Mouse (Mus musculus) hindlimb bud, embryonic 11.5 days (tissue): ENCODE results near the gene Ypel2.
"Not testable (repeated sequence)": the region's sequence is repeated elsewhere in the genome, so short reads cannot be mapped to it uniquely, and the experiment has no call there.

ENCODE experiments used
- DNase-seq: peaks from one replicate; pipeline ENCODE4 v3.0.0-alpha.2; 2012; ENCODE audit warnings: low read depth, low spot score; ENCODE audit errors: extremely low spot score

Gene Ypel2

GRCm38 (mm10) chr11:86993041-86994037, at the start of gene Ypel2:
Ypel2 (minus strand) TSS chr11:86993707.
- peak; percentile 57 for DNase-seq

- DNase-seq: no peak
Measured at GRCm38 (mm10) chr11:87043052-87043451, 49.5 kb upstream of the Ypel2 start.

- no peak for DNase-seq
Measured at GRCm38 (mm10) chr11:87039307-87039963, 45.9 kb upstream of the Ypel2 start.

GRCm38 (mm10) chr11:87036180-87036579, 42.7 kb upstream of the Ypel2 start:
- DNase-seq: no peak

GRCm38 (mm10) chr11:87028212-87028611, 34.7 kb upstream of the Ypel2 start:
- DNase-seq: no peak

- DNase-seq: no peak
Measured at GRCm38 (mm10) chr11:87026096-87026875, 32.8 kb upstream of the Ypel2 start.

GRCm38 (mm10) chr11:87025351-87025750, 31.8 kb upstream of the Ypel2 start:
- DNase-seq: no peak

GRCm38 (mm10) chr11:87023240-87023639, 29.7 kb upstream of the Ypel2 start:
- not testable (repeated sequence) for DNase-seq

- DNase-seq: no peak
Measured at GRCm38 (mm10) chr11:87022765-87023164, 29.3 kb upstream of the Ypel2 start.

- no peak for DNase-seq
Measured at GRCm38 (mm10) chr11:87021551-87021950, 28.0 kb upstream of the Ypel2 start.

GRCm38 (mm10) chr11:87020449-87020848, 26.9 kb upstream of the Ypel2 start:
- no peak for DNase-seq

- no peak for DNase-seq
Measured at GRCm38 (mm10) chr11:87019431-87019830, 25.9 kb upstream of the Ypel2 start.

GRCm38 (mm10) chr11:87018081-87018480, 24.6 kb upstream of the Ypel2 start:
- no peak for DNase-seq

GRCm38 (mm10) chr11:87015691-87016090, 22.2 kb upstream of the Ypel2 start:
- no peak for DNase-seq

- peak; percentile 50 for DNase-seq
Measured at GRCm38 (mm10) chr11:87010476-87010875, 17.0 kb upstream of the Ypel2 start.

- DNase-seq: no peak
Measured at GRCm38 (mm10) chr11:87007371-87007770, 13.9 kb upstream of the Ypel2 start.

GRCm38 (mm10) chr11:87004960-87005755, 11.7 kb upstream of the Ypel2 start:
- no peak for DNase-seq

- no peak for DNase-seq
Measured at GRCm38 (mm10) chr11:87002078-87002829, 8.7 kb upstream of the Ypel2 start.

GRCm38 (mm10) chr11:87001217-87001616, 7.7 kb upstream of the Ypel2 start:
- DNase-seq: no peak

GRCm38 (mm10) chr11:86996266-86996665, 2.8 kb upstream of the Ypel2 start:
- no peak for DNase-seq
